In the genomic region with DNA sequence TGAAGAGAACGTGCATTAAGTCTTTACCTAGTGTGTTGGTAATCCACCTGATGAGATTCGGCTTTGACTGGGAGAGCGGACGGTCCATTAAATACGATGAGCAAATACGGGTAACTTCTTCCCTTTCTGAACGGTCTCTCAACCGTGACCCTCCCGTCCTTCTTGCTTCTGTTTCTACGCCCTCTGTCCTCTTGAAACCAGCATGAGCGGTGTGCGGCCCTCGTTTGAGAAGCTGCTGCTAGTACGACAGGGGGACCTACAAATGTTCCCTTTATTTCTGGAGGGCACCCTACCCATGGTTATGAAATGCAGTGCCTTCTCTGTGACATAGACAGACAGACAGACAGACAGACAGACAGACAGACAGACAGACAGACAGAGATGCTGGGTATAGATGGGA, we compare ENCODE assay signal across 28 mouse cellular contexts.
"Had no signal": no experiment of that assay in that cellular context is flagged by ENCODE, and none has a peak within 500 bp of the region (broad histone marks: within the 10 kb centered on the region; RNA-seq: fewer than 3 reads in every experiment).

No protein-coding gene starts in this region.

- H3K4me3 ChIP-seq: embryonic facial prominence, embryonic 10.5 days; embryonic facial prominence, embryonic 12.5 days; embryonic facial prominence, embryonic 13.5 days; embryonic facial prominence, embryonic 15.5 days; erythroblast, embryonic 14.5 days; forebrain, embryonic 10.5 days; forebrain, embryonic 12.5 days; forebrain, embryonic 13.5 days; forebrain, embryonic 15.5 days; gastrocnemius, adult 2 months; heart, adult 2 months had no signal

- H3K4me1 ChIP-seq: embryonic facial prominence, embryonic 10.5 days; embryonic facial prominence, embryonic 12.5 days; embryonic facial prominence, embryonic 13.5 days; embryonic facial prominence, embryonic 15.5 days; forebrain, embryonic 10.5 days; forebrain, embryonic 12.5 days; forebrain, embryonic 13.5 days; forebrain, embryonic 15.5 days had no signal

- H3K27ac ChIP-seq: embryonic facial prominence, embryonic 10.5 days; embryonic facial prominence, embryonic 12.5 days; embryonic facial prominence, embryonic 13.5 days; embryonic facial prominence, embryonic 15.5 days; forebrain, embryonic 10.5 days; forebrain, embryonic 12.5 days; forebrain, embryonic 13.5 days; forebrain, embryonic 15.5 days; gastrocnemius, adult 2 months; heart, adult 2 months had no signal

- H3K9me3 ChIP-seq: embryonic facial prominence, embryonic 10.5 days; embryonic facial prominence, embryonic 12.5 days; embryonic facial prominence, embryonic 13.5 days; embryonic facial prominence, embryonic 15.5 days; forebrain, embryonic 10.5 days; forebrain, embryonic 12.5 days; forebrain, embryonic 13.5 days; forebrain, embryonic 15.5 days had no signal

- DNase-seq: cerebellum, adult 2 months; cerebellum, adult 8-10 months; cerebellum, adult 9-10 months; cerebellum, adult 9-11 months; cerebellum, postnatal 10 days; cerebellum, postnatal 14 days; cerebellum, postnatal 25 days; cerebellum, postnatal 36 days; embryo, embryonic 11 days; forebrain, postnatal 0 days; gastrocnemius, adult 2 months; gastrocnemius, postnatal 10 days; gastrocnemius, postnatal 14 days; gastrocnemius, postnatal 25 days; gastrocnemius, postnatal 36 days; heart, adult 18-20 months; heart, adult 2 months had no signal

- ATAC-seq: forebrain, embryonic 13.5 days; forebrain, embryonic 14.5 days; forebrain, embryonic 15.5 days; forebrain, embryonic 16.5 days; forebrain, postnatal 0 days had no signal

- H3K27me3 ChIP-seq: embryonic facial prominence, embryonic 12.5 days; embryonic facial prominence, embryonic 13.5 days; embryonic facial prominence, embryonic 15.5 days; forebrain, embryonic 12.5 days; forebrain, embryonic 13.5 days; forebrain, embryonic 15.5 days had no signal

- H3K9ac ChIP-seq: embryonic facial prominence, embryonic 12.5 days; embryonic facial prominence, embryonic 13.5 days; embryonic facial prominence, embryonic 15.5 days; forebrain, embryonic 12.5 days; forebrain, embryonic 13.5 days; forebrain, embryonic 15.5 days; forebrain, postnatal 0 days had no signal

- H3K4me2 ChIP-seq: embryonic facial prominence, embryonic 12.5 days; embryonic facial prominence, embryonic 13.5 days; embryonic facial prominence, embryonic 15.5 days; forebrain, embryonic 12.5 days; forebrain, embryonic 13.5 days; forebrain, embryonic 15.5 days had no signal
